Mouse (Mus musculus) kidney, embryonic 14.5 days (tissue): ENCODE data around the gene Arl8b. TPM values are rescaled to one million over a fixed set of nuclear protein-coding genes. Genes with fewer than 3 reads are reported as not detected.

ENCODE experiments used
- ATAC-seq: fragments of 200-750 bp; cut with Nextera tagmentation; 2 replicates; pipeline ENCODE4 v1.8.0; 2017; ENCODE audit warnings: moderate number of reproducible peaks, mild to moderate bottlenecking, moderate TSS enrichment, moderate library complexity; ENCODE audit not compliant: low FRiP score, low TSS enrichment
- H3K27ac ChIP-seq: fragments of 300-500 bp; sonication (generic); 2 replicates; pipeline ENCODE4 v1.5.1; 2014; ENCODE audit warnings: low read depth, mild to moderate bottlenecking, low read length, moderate library complexity, mixed read lengths
- H3K27me3 ChIP-seq: fragments of 300-500 bp; sonication (generic); 2 replicates; pipeline ENCODE4 v1.6.1; 2014; ENCODE audit warnings: mild to moderate bottlenecking, low read length; ENCODE audit not compliant: control insufficient read depth, insufficient read depth
- H3K36me3 ChIP-seq: fragments of 300-500 bp; sonication (generic); 2 replicates; pipeline ENCODE4 v1.6.1; 2014; ENCODE audit warnings: low read length, mixed read lengths; ENCODE audit not compliant: control insufficient read depth, insufficient read depth
- H3K4me1 ChIP-seq: fragments of 300-500 bp; sonication (generic); 2 replicates; pipeline ENCODE4 v1.6.1; 2014; ENCODE audit warnings: low read length, mixed read lengths; ENCODE audit not compliant: control insufficient read depth, insufficient read depth
- H3K4me2 ChIP-seq: fragments of 300-500 bp; sonication (generic); replicated peaks from 2 replicates; pipeline ENCODE4 v1.6.1; 2014; ENCODE audit warnings: low read depth, mild to moderate bottlenecking, low read length
- H3K4me3 ChIP-seq: fragments of 300-500 bp; sonication (generic); 2 replicates; pipeline ENCODE4 v1.5.1; 2014; ENCODE audit warnings: mild to moderate bottlenecking, low read length
- H3K9ac ChIP-seq: fragments of 300-500 bp; sonication (generic); 2 replicates; pipeline ENCODE4 v1.6.1; 2014; ENCODE audit warnings: low read depth, mild to moderate bottlenecking, low read length, moderate library complexity
- H3K9me3 ChIP-seq: fragments of 300-500 bp; sonication (generic); 2 replicates; pipeline ENCODE4 v1.6.1; 2016; ENCODE audit warnings: low read length; ENCODE audit not compliant: control insufficient read depth
- WGBS: fragments of 180-500 bp; shearing (Covaris S2); extraction: QIAGEN DNeasy Blood & Tissue Kit; methylation state at CpG from one replicate; pipeline ENCODE4 v1.1.7; 2014; 5-methylcytosine and 5-hydroxymethylcytosine counted together
- polyA plus RNA-seq: library from polyadenylated mRNA; unstranded; fragments of >200 nt; fragmentation: Nextera tagmentation; extraction: Ambion mirVana; gene quantifications from 2 replicates; pipeline ENCODE4 v1.2.1, GENCODE M21; 2014

Gene Arl8b
- polyA plus RNA-seq, 1 experiment from 2014 or later = 83.3 TPM

DNA sequence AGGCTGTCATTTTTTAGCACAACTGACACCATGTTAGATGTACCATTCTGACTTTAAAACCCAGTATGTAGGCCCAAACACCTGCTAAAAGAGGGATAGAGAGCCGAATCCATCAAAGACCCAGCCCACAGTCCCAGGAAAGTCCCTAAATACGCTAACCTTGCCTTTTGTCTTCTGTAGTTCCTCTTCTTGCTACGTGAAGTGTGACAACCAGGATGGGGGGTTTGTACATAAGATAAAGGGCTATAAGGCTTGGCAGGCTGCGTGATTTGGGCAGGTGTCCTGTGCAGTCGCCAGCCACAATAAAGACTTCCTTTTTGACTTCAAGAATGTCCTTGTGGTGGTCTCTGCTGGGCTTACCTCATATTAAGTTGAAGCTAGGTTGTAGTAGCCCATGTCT lies 4.5 kb upstream of the Arl8b start:
- Histone ChIP-seq H3K36me3 (no peaks in the 10 kb centered on the region), H3K4me1 (no peaks in the 10 kb centered on the region), H3K27ac (no peak overlapping the region), H3K27me3 (no peaks in the 10 kb centered on the region), H3K9ac (no peak overlapping the region), H3K9me3 (no peaks in the 10 kb centered on the region), H3K4me2 (no peak overlapping the region), H3K4me3 (no peak overlapping the region)
- ATAC-seq = no peak
- WGBS = 76% methylated on average over 5 of the region's 5 CpGs

GRCm38 (mm10) chr6:108781865-108782264 lies 1.0 kb upstream of the Arl8b start:
- no peaks in the 10 kb centered on the region for H3K36me3 ChIP-seq
- H3K9me3 ChIP-seq = no peaks in the 10 kb centered on the region
- no peaks in the 10 kb centered on the region for H3K27me3 ChIP-seq
- H3K27ac ChIP-seq = no peak overlapping the region
- 62% methylated on average over 6 of the region's 6 CpGs for WGBS
- no peak overlapping the region for H3K4me2 ChIP-seq
- no peak for ATAC-seq
- H3K4me3 ChIP-seq = no peak overlapping the region
- no peak overlapping the region for H3K9ac ChIP-seq
- H3K4me1 ChIP-seq = peaks cover 16% of the 10 kb centered on the region

DNA sequence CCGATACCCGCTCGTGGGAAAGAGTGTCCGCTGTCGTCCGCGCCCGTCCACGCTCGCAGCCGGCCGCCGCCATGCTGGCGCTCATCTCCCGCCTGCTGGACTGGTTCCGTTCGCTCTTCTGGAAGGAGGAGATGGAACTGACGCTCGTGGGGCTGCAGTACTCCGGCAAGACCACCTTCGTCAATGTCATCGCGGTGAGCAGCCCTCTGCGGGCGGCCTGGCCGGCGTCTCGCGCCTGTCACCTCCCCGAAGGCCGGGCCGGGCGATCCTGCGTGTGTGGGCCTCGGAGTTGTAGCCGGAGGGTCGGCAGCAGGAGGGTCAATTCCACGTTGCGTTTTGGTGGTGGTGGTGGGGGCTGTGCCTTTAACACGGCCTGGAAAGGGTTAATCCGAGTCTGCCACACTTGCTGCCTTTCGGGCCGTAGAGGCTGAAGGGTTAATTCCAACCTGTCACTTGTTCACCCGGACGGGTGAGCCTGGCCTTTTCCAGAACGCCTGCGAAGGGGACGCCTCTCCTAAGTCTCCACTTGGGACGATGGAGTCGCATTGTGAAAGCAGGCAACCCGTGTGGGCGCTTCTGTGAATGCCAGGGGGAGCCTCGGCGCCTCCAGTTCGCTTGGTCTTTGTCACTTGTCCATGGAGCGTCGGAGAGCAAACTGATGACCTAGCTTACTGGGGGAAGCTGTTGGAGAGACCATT lies 434 bp downstream of the Arl8b start:
- peak; percentile 68 for ATAC-seq
- peak overlapping the region; percentile 94 for H3K4me3 ChIP-seq
- H3K36me3 ChIP-seq = no peaks in the 10 kb centered on the region
- H3K27ac ChIP-seq = peak overlapping the region; percentile 64; the same call in 1 of the 2 replicates
- H3K9ac ChIP-seq = peak overlapping the region; percentile 91
- H3K4me1 ChIP-seq = peaks cover 16% of the 10 kb centered on the region
- no peaks in the 10 kb centered on the region for H3K9me3 ChIP-seq
- H3K27me3 ChIP-seq = no peaks in the 10 kb centered on the region
- WGBS = under 1% methylated on average over 57 of the region's 57 CpGs
- H3K4me2 ChIP-seq = peak overlapping the region; percentile 75

- Histone ChIP-seq H3K4me3 (peak overlapping the region; percentile 94), H3K27ac (no peak overlapping the region), H3K36me3 (no peaks in the 10 kb centered on the region), H3K4me2 (peak overlapping the region; percentile 75), H3K4me1 (peaks cover 16% of the 10 kb centered on the region), H3K27me3 (no peaks in the 10 kb centered on the region), H3K9ac (peak overlapping the region; percentile 91), H3K9me3 (no peaks in the 10 kb centered on the region)
- no peak for ATAC-seq
- 15% methylated on average over 11 of the region's 11 CpGs for WGBS
Measured at GRCm38 (mm10) chr6:108784056-108784455, 1.2 kb downstream of the Arl8b start.

DNA sequence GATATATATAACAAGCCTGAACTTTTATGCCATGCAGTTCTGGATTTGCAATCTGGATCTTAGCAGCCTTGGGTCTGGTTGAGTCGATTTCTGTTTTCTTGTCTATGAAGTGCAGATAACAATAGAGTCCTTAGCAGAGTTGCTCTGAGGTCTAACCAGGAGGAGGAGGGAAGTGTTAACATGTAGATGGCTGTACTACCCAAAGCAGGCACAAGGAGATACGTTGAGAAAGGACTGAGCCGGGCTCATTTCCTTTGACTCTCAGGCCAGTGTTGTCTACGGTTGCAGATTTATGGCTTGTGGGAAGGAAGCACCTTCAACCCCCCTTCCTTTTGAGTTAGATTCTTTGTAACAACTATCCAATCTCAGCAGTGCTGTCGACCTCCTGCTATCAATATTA lies 1.9 kb downstream of the Arl8b start:
- no peaks in the 10 kb centered on the region for H3K9me3 ChIP-seq
- H3K4me2 ChIP-seq = peak overlapping the region; percentile 75
- H3K36me3 ChIP-seq = no peaks in the 10 kb centered on the region
- ATAC-seq = peak; percentile 18; the same call in 1 of the 2 replicates
- H3K4me3 ChIP-seq = peak overlapping the region; percentile 94; the same call in 1 of the 2 replicates
- peaks cover 16% of the 10 kb centered on the region for H3K4me1 ChIP-seq
- H3K27ac ChIP-seq = no peak overlapping the region
- peak overlapping the region; percentile 91; the same call in 1 of the 2 replicates for H3K9ac ChIP-seq
- no peaks in the 10 kb centered on the region for H3K27me3 ChIP-seq
- WGBS = 15% methylated on average over 5 of the region's 5 CpGs

GRCm38 (mm10) chr6:108785551-108785950 lies 2.7 kb downstream of the Arl8b start:
- Histone ChIP-seq H3K27me3 (no peaks in the 10 kb centered on the region), H3K4me1 (peaks cover 16% of the 10 kb centered on the region), H3K27ac (no peak overlapping the region), H3K4me3 (no peak overlapping the region), H3K4me2 (no peak overlapping the region), H3K36me3 (no peaks in the 10 kb centered on the region), H3K9ac (no peak overlapping the region), H3K9me3 (no peaks in the 10 kb centered on the region)
- WGBS = 79% methylated on average over 3 of the region's 3 CpGs
- no peak for ATAC-seq

DNA sequence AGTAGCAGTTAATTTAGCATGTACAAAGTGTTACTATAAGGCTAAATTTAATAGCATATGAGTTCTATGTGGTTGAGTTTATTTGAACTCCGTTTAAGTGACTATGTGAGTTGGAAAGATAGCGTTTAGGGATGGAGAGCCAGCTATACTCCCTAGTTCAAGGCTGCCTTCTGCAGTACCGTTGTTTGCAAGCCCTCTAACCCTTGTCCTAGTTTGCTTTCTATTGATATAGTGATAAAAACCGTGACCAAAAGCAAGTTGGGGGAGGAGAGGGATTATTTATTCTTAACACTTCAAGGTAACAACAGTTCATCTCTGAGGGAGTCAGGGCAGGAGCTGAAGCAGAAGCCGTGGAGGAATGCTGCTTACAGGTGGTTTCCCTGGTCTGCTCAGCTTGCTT lies 8.6 kb downstream of the Arl8b start:
- Histone ChIP-seq H3K4me1 (no peaks in the 10 kb centered on the region), H3K9ac (no peak overlapping the region), H3K36me3 (no peaks in the 10 kb centered on the region), H3K9me3 (no peaks in the 10 kb centered on the region), H3K4me2 (no peak overlapping the region), H3K4me3 (no peak overlapping the region), H3K27me3 (no peaks in the 10 kb centered on the region), H3K27ac (no peak overlapping the region)
- 58% methylated on average over 5 of the region's 5 CpGs for WGBS
- no peak for ATAC-seq

GRCm38 (mm10) chr6:108795912-108796311 lies 13.0 kb downstream of the Arl8b start:
- Histone ChIP-seq H3K27ac (no peak overlapping the region), H3K9ac (no peak overlapping the region), H3K36me3 (no peaks in the 10 kb centered on the region), H3K4me2 (no peak overlapping the region), H3K27me3 (no peaks in the 10 kb centered on the region), H3K9me3 (no peaks in the 10 kb centered on the region), H3K4me1 (0 out of 2 replicates have a peak, but pooled peaks cover 2% of the 10 kb centered on the region), H3K4me3 (no peak overlapping the region)
- ATAC-seq = no peak
- 69% methylated on average over 1 of the region's 1 CpGs for WGBS

DNA sequence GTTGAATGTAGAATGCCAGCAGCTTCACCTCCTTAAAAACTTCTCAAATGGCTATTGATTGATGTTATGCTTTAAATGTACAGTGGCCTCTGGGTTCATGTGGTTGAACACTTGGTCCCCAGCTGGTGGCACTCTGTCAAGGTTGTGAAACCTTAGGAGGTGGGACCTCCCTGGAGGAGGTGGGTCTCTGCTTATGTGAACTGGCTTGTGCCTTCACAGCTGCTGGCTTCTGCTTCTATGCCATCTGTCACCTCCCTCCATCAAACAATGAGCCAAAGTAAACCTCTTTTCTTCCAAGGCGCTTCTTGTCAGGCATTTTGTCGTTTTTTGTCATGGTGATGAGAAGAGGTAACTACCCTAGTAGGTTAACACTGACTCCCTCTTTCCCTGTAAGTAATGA lies 13.8 kb downstream of the Arl8b start:
- no peak overlapping the region for H3K4me3 ChIP-seq
- no peaks in the 10 kb centered on the region for H3K36me3 ChIP-seq
- no peaks in the 10 kb centered on the region for H3K9me3 ChIP-seq
- 0 out of 2 replicates have a peak, but pooled peaks cover 2% of the 10 kb centered on the region for H3K4me1 ChIP-seq
- no peak overlapping the region for H3K27ac ChIP-seq
- H3K27me3 ChIP-seq = no peaks in the 10 kb centered on the region
- H3K4me2 ChIP-seq = no peak overlapping the region
- no peak overlapping the region for H3K9ac ChIP-seq
- peak; percentile 92 for ATAC-seq
- WGBS = 32% methylated on average over 2 of the region's 2 CpGs
